Mouse (Mus musculus): Measurements from ENCODE around the gene Sae1.

- TF ChIP-seq POLR2A (IDR thresholded peaks at IDR 0.05; ENCODE audit: borderline replicate concordance, control insufficient read depth, low read depth, low read length) (no peak), CTCF (IDR thresholded peaks at IDR 0.05; ENCODE audit: control insufficient read depth, insufficient read depth, low read length) (no peak)
These were observed 100.6 kb downstream of the Sae1 start for GRCm38 (mm10) chr7:16287016-16287415.

Measured in bone marrow, adult 2 months (tissue).